10 mouse cellular contexts compared by ENCODE assay signal in the genomic region with DNA sequence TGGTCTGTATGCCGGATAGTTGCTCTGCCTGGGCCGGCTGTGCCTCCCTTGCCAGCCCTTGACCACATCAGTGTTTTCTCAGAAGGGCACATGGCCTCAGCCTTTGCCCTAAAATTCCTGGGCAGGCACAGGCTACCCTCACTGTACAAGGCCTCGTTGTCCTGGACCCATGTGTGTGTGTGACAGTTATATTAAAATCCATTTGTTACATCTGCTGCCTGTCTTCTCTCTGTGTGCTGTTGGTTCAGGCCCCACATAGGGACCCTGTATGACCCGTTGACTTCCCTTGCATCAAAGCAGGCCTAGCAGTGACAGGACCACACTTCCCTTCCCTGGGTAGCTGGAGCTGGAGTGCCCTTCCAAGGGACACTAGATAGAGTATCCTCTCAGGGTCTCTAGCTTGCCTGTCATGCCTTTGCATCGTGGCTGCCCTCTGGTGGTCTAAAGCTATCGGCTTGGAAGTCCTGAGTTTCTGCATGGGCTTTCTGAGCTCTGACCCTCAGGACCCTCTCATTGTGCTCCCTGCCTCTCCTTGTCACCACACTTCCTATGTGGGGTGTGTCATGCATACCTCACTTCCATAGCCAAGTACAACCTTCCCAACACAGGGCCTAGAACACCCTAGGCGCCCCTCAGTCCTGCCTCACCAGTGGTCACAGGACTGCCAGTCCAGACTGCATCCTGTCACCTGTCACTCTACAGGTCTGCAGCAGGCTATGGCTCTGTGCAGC. TPM values are rescaled to one million over a fixed set of nuclear protein-coding genes. Genes with fewer than 3 reads are reported as not detected.
DNase-seq lines count a peak whose midpoint lies in the region; ATAC-seq and TF ChIP-seq lines count a peak whose summit lies in the region.
"Had no signal": no experiment of that assay in that cellular context is flagged by ENCODE, and none has a peak within 500 bp of the region (broad histone marks: within the 10 kb centered on the region; RNA-seq: fewer than 3 reads in every experiment).

No protein-coding gene starts in this region.

- no peak overlapping the region for H3K4me3 ChIP-seq in forebrain, embryonic 13.5 days
- H3K4me3 ChIP-seq in limb, embryonic 10.5 days = no peak overlapping the region
- H3K4me3 ChIP-seq in myocyte = no peak overlapping the region
- H3K4me3 ChIP-seq: embryonic facial prominence, embryonic 15.5 days; limb, embryonic 13.5 days had no signal

- WGBS in forebrain, embryonic 13.5 days = 52% methylated on average over 7 of the region's 7 CpGs
- 51% methylated on average over 7 of the region's 7 CpGs for WGBS in limb, embryonic 10.5 days

- H3ac ChIP-seq in myocyte (ENCODE audit: control insufficient read depth, insufficient read length) = no peak overlapping the region

- peak; percentile 56 for DNase-seq in left cerebral cortex, postnatal 4 days
- DNase-seq in left cerebral cortex, adult 11 months (ENCODE audit: low spot score) = no peak
- DNase-seq in ZHBTc4 (ENCODE audit: low read depth, low spot score) = peak; percentile 70
- DNase-seq in limb, embryonic 10.5 days (ENCODE audit: low spot score) = peak; percentile 55
- DNase-seq in cerebellum, adult 11-12 months = no peak
- no peak for DNase-seq in ovary, postnatal 10 days (ENCODE audit: low spot score)

- no peaks in the 10 kb centered on the region for H3K4me1 ChIP-seq in forebrain, embryonic 13.5 days
- no peaks in the 10 kb centered on the region for H3K4me1 ChIP-seq in limb, embryonic 10.5 days
- H3K4me1 ChIP-seq: embryonic facial prominence, embryonic 15.5 days had no signal

- TF ChIP-seq POLR2A in myocyte (IDR thresholded peaks at IDR 0.05; ENCODE audit: insufficient read length, low read depth) = no peak

- ATAC-seq in forebrain, embryonic 13.5 days = peak; percentile 17; the same call in 1 of the 2 replicates

- no peaks in the 10 kb centered on the region for H3K9me3 ChIP-seq in forebrain, embryonic 13.5 days (replicated peaks)
- H3K9me3 ChIP-seq in limb, embryonic 10.5 days (replicated peaks) = no peaks in the 10 kb centered on the region
- H3K9me3 ChIP-seq: embryonic facial prominence, embryonic 15.5 days; limb, embryonic 13.5 days had no signal

- H3K27ac ChIP-seq in forebrain, embryonic 13.5 days = no peak overlapping the region
- H3K27ac ChIP-seq in limb, embryonic 10.5 days = no peak overlapping the region
- H3K27ac ChIP-seq: embryonic facial prominence, embryonic 15.5 days; limb, embryonic 13.5 days had no signal

- H3K79me2 ChIP-seq in myocyte (ENCODE audit: control insufficient read depth, insufficient read depth) = no peaks in the 10 kb centered on the region

- intact Hi-C loops in left cerebral cortex, postnatal 4 days (cut with DNase I) = no loop called here

- no peaks in the 10 kb centered on the region for H3K27me3 ChIP-seq in forebrain, embryonic 13.5 days
- no peaks in the 10 kb centered on the region for H3K27me3 ChIP-seq in limb, embryonic 10.5 days (ENCODE audit: low read depth, poor library complexity, severe bottlenecking)
- H3K27me3 ChIP-seq in myocyte (ENCODE audit: control insufficient read depth, insufficient read depth, insufficient read length) = no peaks in the 10 kb centered on the region
- H3K27me3 ChIP-seq: embryonic facial prominence, embryonic 15.5 days; limb, embryonic 13.5 days had no signal

- H3K36me3 ChIP-seq in forebrain, embryonic 13.5 days (ENCODE audit: poor library complexity, severe bottlenecking) = peaks cover 45% of the 10 kb centered on the region
- H3K36me3 ChIP-seq in limb, embryonic 10.5 days = peaks cover 32% of the 10 kb centered on the region
- no peaks in the 10 kb centered on the region for H3K36me3 ChIP-seq in myocyte (ENCODE audit: control insufficient read depth, insufficient read depth)

- no peak overlapping the region for H3K9ac ChIP-seq in forebrain, embryonic 13.5 days
- H3K9ac ChIP-seq: embryonic facial prominence, embryonic 15.5 days; limb, embryonic 13.5 days had no signal

- H3K4me2 ChIP-seq in forebrain, embryonic 13.5 days = no peak overlapping the region
- no peak overlapping the region for H3K4me2 ChIP-seq in myocyte (ENCODE audit: low read depth)
- H3K4me2 ChIP-seq: embryonic facial prominence, embryonic 15.5 days; limb, embryonic 13.5 days had no signal

TF ChIP-seq in myocyte, 11 proteins besides CTCF, POLR2A, EP300 and RAD21:
- TF ChIP-seq MYOD1 (IDR thresholded peaks at IDR 0.05; ENCODE audit: control insufficient read depth in 1 of 3, insufficient read length in 2 of 3, low read depth in 2 of 3) = no peak
- TF ChIP-seq TCF12 (IDR thresholded peaks at IDR 0.05; ENCODE audit: insufficient read depth, poor library complexity, severe bottlenecking) = no peak
- TF ChIP-seq REST (IDR thresholded peaks at IDR 0.05; ENCODE audit: insufficient read depth, insufficient read length) = no peak
- TF ChIP-seq POLR2AphosphoS2 (IDR thresholded peaks at IDR 0.05; ENCODE audit: insufficient read length, low read depth) = peak; percentile 59
- peak in 1 of 3 experiments; percentile 4 for TF ChIP-seq MYOG (IDR thresholded peaks at IDR 0.05; ENCODE audit: control insufficient read depth in 1 of 3, insufficient read depth in 1 of 3, insufficient read length in 2 of 3, low read depth in 2 of 3)
- no peak for TF ChIP-seq E2F4 (IDR thresholded peaks at IDR 0.05; ENCODE audit: insufficient read depth)
- TF ChIP-seq SRF (IDR thresholded peaks at IDR 0.05; ENCODE audit: control insufficient read depth, insufficient read length, low read depth) = no peak
- TF ChIP-seq TCF3 (IDR thresholded peaks at IDR 0.05; ENCODE audit: insufficient read length, low read depth) = no peak
- no peak for TF ChIP-seq CEBPB (IDR thresholded peaks at IDR 0.05; ENCODE audit: insufficient read depth, poor library complexity, severe bottlenecking)

RNA-seq across cellular contexts. Expression of a gene that starts 17.5 kb away (rescaled TPM):
- total RNA-seq in left cerebral cortex, postnatal 4 days (2021) = 100 to 1,000 TPM; 155 to 161 TPM
- 211 and 235 TPM in 2 replicates for polyA plus RNA-seq in forebrain, embryonic 13.5 days (2015; fragmentation: Nextera tagmentation; extraction: Ambion mirVana)
- polyA plus RNA-seq in limb, embryonic 10.5 days (2016; fragmentation: Nextera tagmentation; extraction: Ambion mirVana) = 132 and 144 TPM in 2 replicates
- 57.8 TPM for polyA plus RNA-seq in myocyte (2012; fragmentation: generic; extraction: Trizol)

RNA-seq across cellular contexts. Expression of a gene that starts 37.8 kb away (rescaled TPM):
- total RNA-seq in left cerebral cortex, postnatal 4 days (2021) = 10 to 100 TPM; 71.3 to 76.4 TPM
- 103 and 108 TPM in 2 replicates for polyA plus RNA-seq in forebrain, embryonic 13.5 days (2015; fragmentation: Nextera tagmentation; extraction: Ambion mirVana)
- polyA plus RNA-seq in limb, embryonic 10.5 days (2016; fragmentation: Nextera tagmentation; extraction: Ambion mirVana) = 69.3 and 70.4 TPM in 2 replicates
- polyA plus RNA-seq in myocyte (2012; fragmentation: generic; extraction: Trizol) = 29.5 TPM

RNA-seq across cellular contexts. Expression of a gene that starts 43.9 kb away (rescaled TPM):
- not detected for total RNA-seq in left cerebral cortex, postnatal 4 days (2021)
- polyA plus RNA-seq in forebrain, embryonic 13.5 days (2015; fragmentation: Nextera tagmentation; extraction: Ambion mirVana) = not detected in 2 replicates
- polyA plus RNA-seq in limb, embryonic 10.5 days (2016; fragmentation: Nextera tagmentation; extraction: Ambion mirVana) = not detected in 2 replicates
- not detected for polyA plus RNA-seq in myocyte (2012; fragmentation: generic; extraction: Trizol)
- polyA plus RNA-seq: embryonic facial prominence, embryonic 15.5 days; limb, embryonic 13.5 days had no signal

RNA-seq across cellular contexts. Expression of a gene that starts 44.7 kb away (rescaled TPM):
- under 1 TPM in 1 of 2 experiments, not detected in 1; 0.16 TPM for total RNA-seq in left cerebral cortex, postnatal 4 days (2021)
- not detected in 2 replicates for polyA plus RNA-seq in forebrain, embryonic 13.5 days (2015; fragmentation: Nextera tagmentation; extraction: Ambion mirVana)
- polyA plus RNA-seq in limb, embryonic 10.5 days (2016; fragmentation: Nextera tagmentation; extraction: Ambion mirVana) = not detected in 2 replicates
- not detected for polyA plus RNA-seq in myocyte (2012; fragmentation: generic; extraction: Trizol)
- polyA plus RNA-seq: limb, embryonic 13.5 days had no signal

RNA-seq across cellular contexts. Expression of a gene that starts 47.7 kb away (rescaled TPM):
- 10 to 100 TPM; 18.5 to 19.4 TPM for total RNA-seq in left cerebral cortex, postnatal 4 days (2021)
- 39.4 and 41.0 TPM in 2 replicates for polyA plus RNA-seq in forebrain, embryonic 13.5 days (2015; fragmentation: Nextera tagmentation; extraction: Ambion mirVana)
- 25.6 and 29.2 TPM in 2 replicates for polyA plus RNA-seq in limb, embryonic 10.5 days (2016; fragmentation: Nextera tagmentation; extraction: Ambion mirVana)
- 63.4 TPM for polyA plus RNA-seq in myocyte (2012; fragmentation: generic; extraction: Trizol)

Comparison
In these comparisons a context has a peak if more than half of its experiments do, and no peak if none do; other contexts are left out.
1. DNase-seq: peak in left cerebral cortex, postnatal 4 days (single experiment), ZHBTc4 (single experiment) and limb, embryonic 10.5 days (single experiment); none in left cerebral cortex, adult 11 months (single experiment), cerebellum, adult 11-12 months (single experiment) and ovary, postnatal 10 days (single experiment).